Mouse (Mus musculus): ENCODE measurements at regions not wholly inside any gene's neighbourhood (a gene's known extent, or its start where the extent isn't known, plus 50 kb on each side); places are given as distances from the start of the nearest gene placed in this dataset.

- DNase-seq = no peak
Observed at GRCm38 (mm10) chr2:137393486-137393885, 277.0 kb upstream of the Jag1 start.

GRCm38 (mm10) chr2:137379816-137380215 is 263.4 kb upstream of the Jag1 start:
- no peak for DNase-seq

- no peak for DNase-seq
Observed at GRCm38 (mm10) chr2:137375346-137375745, 258.9 kb upstream of the Jag1 start.

DNA sequence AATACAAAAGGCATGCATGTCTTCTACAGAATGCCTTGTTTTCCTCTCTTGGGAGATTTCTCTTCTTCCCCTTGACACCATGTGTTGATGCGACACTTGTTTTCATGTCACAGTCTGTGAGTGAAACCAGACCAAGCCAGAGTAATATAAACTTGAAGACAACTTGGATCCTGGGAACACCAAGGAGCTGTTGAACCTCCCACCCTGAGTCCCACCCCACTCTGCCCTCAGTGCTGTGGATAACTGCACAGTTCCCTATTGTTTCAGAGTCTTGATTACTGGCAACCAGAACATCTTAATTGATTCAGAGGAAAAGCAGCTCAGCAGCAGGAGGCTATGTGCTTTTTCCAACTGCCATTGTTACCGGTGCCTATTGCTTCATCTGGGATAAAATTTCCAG is 254.6 kb upstream of the Jag1 start:
- DNase-seq = no peak

- DNase-seq = no peak
Observed at GRCm38 (mm10) chr2:137363006-137363405, 246.6 kb upstream of the Jag1 start.

GRCm38 (mm10) chr2:137357181-137357738 is 240.8 kb upstream of the Jag1 start:
- no peak for DNase-seq

- DNase-seq = no peak
Observed at GRCm38 (mm10) chr2:137343736-137344135, 227.3 kb upstream of the Jag1 start.

GRCm38 (mm10) chr2:137329995-137330394 is 213.6 kb upstream of the Jag1 start:
- no peak for DNase-seq

DNA sequence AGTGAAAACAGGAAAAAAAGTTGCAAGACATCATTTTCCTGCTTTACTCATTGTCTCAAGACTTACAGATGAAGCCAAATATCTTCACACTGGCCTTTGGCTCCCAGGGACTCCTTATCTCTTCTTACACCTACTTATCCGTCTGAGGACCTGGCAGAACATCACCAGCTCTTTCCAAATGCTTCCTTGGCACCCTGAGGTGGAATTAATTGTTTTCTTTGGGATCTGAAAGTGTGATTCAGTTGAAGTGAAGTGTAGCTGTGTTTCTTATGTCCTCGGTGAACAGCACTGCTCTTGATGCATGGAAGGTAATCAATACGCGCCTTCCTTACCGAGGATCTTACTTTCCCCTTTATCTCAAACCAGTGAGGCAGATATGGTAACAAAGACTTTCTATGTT is 207.0 kb upstream of the Jag1 start:
- DNase-seq = no peak

DNA sequence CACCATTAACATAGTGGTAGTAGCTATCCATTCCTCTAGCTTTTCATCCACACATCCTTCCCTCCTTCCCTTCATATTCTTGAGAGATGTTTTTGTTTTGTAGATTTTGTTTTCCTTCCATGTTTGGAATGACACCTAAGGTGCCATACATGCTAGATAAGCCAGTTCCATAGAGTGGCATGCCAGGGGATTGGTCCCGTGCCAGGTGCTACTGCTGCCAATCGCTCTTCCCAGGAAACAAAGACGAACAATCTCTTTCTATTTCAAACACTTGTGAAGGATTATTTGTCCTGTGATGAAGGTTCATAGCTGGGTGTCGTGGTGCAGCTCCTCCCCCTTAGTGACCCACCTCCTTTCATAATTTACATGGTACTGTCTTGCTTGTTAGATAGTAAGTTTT is 194.1 kb upstream of the Jag1 start:
- DNase-seq = no peak

- no peak for DNase-seq
Observed at GRCm38 (mm10) chr2:137308116-137308515, 191.7 kb upstream of the Jag1 start.

GRCm38 (mm10) chr2:137301474-137302267 is 185.2 kb upstream of the Jag1 start:
- DNase-seq = no peak

GRCm38 (mm10) chr2:137289231-137289630 is 172.8 kb upstream of the Jag1 start:
- DNase-seq = no peak

DNA sequence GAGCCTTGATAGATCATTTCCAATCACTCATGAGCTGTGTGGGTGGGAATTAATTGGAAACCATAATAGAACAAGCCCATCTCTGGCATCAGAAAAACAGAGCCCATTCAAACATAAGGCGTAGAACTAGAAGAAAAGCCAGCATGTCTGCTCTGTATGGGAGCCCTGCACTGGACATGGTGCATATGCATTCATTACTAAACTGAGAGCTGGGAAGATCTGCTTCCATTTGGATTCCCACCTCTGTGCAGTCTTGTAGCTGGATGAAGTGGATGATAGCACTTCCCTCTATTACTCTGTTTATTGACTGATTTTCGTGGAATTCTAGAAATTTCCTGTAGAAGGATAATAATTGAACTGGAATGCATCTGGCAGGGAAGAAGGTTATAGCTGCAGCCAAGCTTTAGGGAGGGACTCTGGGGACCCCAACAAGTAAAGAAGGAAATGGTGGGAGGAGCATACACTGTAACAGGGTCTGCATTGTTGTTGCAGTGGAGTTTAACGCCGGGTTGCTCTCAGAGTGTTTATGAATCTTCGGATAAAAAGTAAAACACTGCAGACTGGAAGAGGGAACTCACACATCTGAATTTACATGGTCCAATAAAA is 155.2 kb upstream of the Jag1 start:
- DNase-seq = no peak

GRCm38 (mm10) chr2:137262911-137263310 is 146.5 kb upstream of the Jag1 start:
- no peak for DNase-seq

DNA sequence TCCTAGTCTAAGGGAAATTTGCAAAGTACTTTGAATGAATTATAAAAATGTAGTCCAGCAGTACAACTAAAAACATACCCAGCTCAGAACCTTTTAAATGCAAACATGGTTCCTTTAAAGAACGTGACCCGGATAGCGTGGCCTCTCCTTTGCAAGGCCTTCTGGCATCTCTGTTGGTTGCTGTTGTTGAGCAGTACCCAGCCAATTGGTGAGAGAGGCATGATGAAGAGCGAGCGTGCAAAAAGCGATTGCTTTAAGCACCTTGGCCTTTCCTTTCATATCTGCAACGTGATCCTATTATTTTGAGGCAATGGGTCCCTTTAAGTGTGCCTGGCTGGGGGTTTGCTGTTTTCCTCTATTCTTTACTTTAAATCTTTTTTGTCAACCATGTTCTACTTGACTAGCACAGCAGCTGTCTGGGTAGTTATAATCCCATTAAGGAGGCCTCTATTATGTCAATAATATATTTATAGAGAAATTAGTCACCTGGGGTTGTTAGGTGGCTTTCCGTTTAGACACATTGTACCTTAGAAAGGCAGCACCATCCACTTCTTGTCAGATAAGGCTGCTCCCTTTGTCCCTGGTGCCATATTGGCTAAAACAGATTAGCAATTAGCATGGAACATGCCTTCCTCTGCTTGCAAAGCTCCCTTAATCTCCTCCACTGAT is 141.5 kb upstream of the Jag1 start:
- no peak for DNase-seq

DNA sequence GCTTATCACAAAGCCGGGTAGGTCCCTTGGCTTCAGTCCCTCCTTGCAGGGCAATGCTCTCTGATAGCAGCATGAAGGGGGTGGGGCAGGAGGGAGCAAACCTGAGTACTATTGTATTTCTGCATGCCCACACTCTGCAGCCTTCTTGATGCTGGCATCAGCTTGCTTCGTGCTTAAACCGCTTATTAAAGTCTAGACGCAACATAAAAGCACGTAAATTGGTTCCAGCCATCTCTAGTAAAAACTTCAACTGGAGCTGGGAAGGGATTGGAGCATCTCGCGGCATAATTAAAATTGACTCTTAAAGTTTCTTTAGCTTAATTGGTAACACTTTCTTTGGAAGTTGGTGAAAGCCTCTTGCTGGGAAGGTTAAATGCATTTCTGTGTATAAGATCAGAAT is 131.5 kb upstream of the Jag1 start:
- no peak for DNase-seq

- DNase-seq = no peak
Observed at GRCm38 (mm10) chr2:137244370-137244769, 127.9 kb upstream of the Jag1 start.

DNA sequence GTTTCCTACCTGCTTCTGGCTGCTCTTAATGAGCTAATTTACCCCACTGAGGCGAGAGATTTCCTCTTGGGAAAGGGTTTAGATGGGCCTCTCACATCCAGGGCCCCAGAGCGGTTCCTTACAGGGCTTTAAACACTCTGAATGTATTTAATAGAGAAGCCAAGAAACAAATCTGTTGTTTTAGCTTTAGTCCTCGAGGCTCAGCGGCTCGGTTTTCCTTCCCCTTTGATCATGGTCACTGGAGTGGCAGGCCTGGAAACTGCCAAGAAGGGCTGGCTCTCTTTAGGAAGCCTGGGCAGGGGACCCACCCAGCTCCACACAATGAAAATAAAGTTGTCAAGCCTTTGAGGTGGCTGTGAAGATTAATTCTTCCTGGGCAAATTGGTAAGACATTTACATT is 127.5 kb upstream of the Jag1 start:
- no peak for DNase-seq

- no peak for DNase-seq
Observed at GRCm38 (mm10) chr2:137236961-137237360, 120.5 kb upstream of the Jag1 start.

DNA sequence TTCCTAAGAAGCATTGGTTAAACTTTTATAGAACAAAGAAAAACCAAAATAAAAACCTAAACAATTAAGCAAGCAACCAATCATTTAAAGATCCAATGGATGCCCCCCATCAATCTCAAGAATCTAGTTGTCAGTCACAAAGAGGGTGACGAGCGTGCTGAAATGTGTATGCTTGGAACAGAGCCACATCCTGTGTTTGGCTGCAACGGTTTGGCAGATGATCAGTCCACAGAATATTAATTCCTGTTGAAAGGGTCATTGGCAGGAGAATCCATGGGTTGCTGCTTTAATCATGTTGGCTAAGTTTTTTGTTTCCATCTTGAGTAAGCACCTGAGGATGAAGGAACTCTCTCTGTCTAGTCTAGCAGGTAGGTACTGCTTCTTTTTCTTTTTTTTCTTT is 117.5 kb upstream of the Jag1 start:
- no peak for DNase-seq

- DNase-seq = no peak
Observed at GRCm38 (mm10) chr2:137231161-137231560, 114.7 kb upstream of the Jag1 start.

GRCm38 (mm10) chr2:137229422-137230069 is 113.1 kb upstream of the Jag1 start:
- DNase-seq = no peak
